Mouse (Mus musculus): Measurements from ENCODE around the gene Tcte1.

Gene Tcte1

GRCm38 (mm10) chr17:45565103-45565502, 41.9 kb downstream of the Tcte1 start:
- no peak for DNase-seq (ENCODE audit: low read depth, low spot score)

- no peak for DNase-seq (ENCODE audit: low read depth, low spot score)
These were observed 42.8 kb downstream of the Tcte1 start for GRCm38 (mm10) chr17:45566031-45566359.

GRCm38 (mm10) chr17:45566360-45567161, 43.3 kb downstream of the Tcte1 start:
- DNase-seq (ENCODE audit: low read depth, low spot score) = no peak

GRCm38 (mm10) chr17:45567162-45567601, 43.9 kb downstream of the Tcte1 start:
- DNase-seq (ENCODE audit: low read depth, low spot score) = no peak

GRCm38 (mm10) chr17:45568990-45569389, 45.8 kb downstream of the Tcte1 start:
- DNase-seq (ENCODE audit: low read depth, low spot score) = no peak

GRCm38 (mm10) chr17:45569999-45570398, 46.8 kb downstream of the Tcte1 start:
- DNase-seq (ENCODE audit: low read depth, low spot score) = no peak

- DNase-seq (ENCODE audit: low read depth, low spot score) = peak; percentile 89
These were observed 49.2 kb downstream of the Tcte1 start for GRCm38 (mm10) chr17:45572103-45573086.

GRCm38 (mm10) chr17:45573087-45573779, 50.0 kb downstream of the Tcte1 start, which contains the start of gene Hsp90ab1:
Hsp90ab1 (minus strand) TSS chr17:45573271.
- peak; percentile 97 for DNase-seq (ENCODE audit: low read depth, low spot score)

- DNase-seq (ENCODE audit: low read depth, low spot score) = peak; percentile 94
These were observed 50.5 kb downstream of the Tcte1 start for GRCm38 (mm10) chr17:45573780-45574123.

- no peak for DNase-seq (ENCODE audit: low read depth, low spot score)
These were observed 51.0 kb downstream of the Tcte1 start for GRCm38 (mm10) chr17:45574129-45574761.

GRCm38 (mm10) chr17:45575123-45575897, 52.1 kb downstream of the Tcte1 start:
- no peak for DNase-seq (ENCODE audit: low read depth, low spot score)

- DNase-seq (ENCODE audit: low read depth, low spot score) = no peak
These were observed 55.0 kb downstream of the Tcte1 start for GRCm38 (mm10) chr17:45578242-45578641.

GRCm38 (mm10) chr17:45578843-45579242, 55.6 kb downstream of the Tcte1 start:
- DNase-seq (ENCODE audit: low read depth, low spot score) = no peak

- no peak for DNase-seq (ENCODE audit: low read depth, low spot score)
These were observed 56.3 kb downstream of the Tcte1 start for GRCm38 (mm10) chr17:45579554-45579953.

GRCm38 (mm10) chr17:45580958-45581477, 57.8 kb downstream of the Tcte1 start:
- DNase-seq (ENCODE audit: low read depth, low spot score) = no peak

GRCm38 (mm10) chr17:45581567-45581983, 58.3 kb downstream of the Tcte1 start:
- DNase-seq (ENCODE audit: low read depth, low spot score) = peak; percentile 79

- no peak for DNase-seq (ENCODE audit: low read depth, low spot score)
These were observed 59.0 kb downstream of the Tcte1 start for GRCm38 (mm10) chr17:45582188-45582587.

GRCm38 (mm10) chr17:45582715-45583355, 59.6 kb downstream of the Tcte1 start:
- no peak for DNase-seq (ENCODE audit: low read depth, low spot score)

- peak; percentile 42 for DNase-seq (ENCODE audit: low read depth, low spot score)
These were observed 61.1 kb downstream of the Tcte1 start for GRCm38 (mm10) chr17:45584096-45584896.

All from mesoderm, embryonic 11.5 days (tissue).